Mouse (Mus musculus): ENCODE results near the gene Agbl5.

The Agbl5 gene

DNA sequence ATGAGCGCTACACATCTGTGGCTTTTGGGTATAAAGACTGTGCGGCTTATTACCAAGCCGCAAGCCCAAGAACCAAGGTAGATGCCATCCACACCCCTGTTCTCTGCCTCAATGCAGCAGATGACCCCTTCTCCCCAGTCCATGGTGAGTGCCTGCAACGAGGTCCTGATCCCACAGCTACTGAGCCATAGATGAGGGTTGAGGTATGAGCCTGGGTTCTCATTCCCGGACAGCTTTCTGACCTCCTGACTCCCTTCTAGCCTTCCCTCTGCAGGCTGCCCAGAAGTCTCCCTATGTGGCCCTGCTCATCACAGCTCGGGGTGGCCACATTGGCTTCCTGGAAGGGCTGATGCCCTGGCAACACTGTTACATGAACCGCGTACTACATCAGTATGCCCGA lies 66.1 kb downstream of the Agbl5 start:
- DNase-seq = no peak

DNA sequence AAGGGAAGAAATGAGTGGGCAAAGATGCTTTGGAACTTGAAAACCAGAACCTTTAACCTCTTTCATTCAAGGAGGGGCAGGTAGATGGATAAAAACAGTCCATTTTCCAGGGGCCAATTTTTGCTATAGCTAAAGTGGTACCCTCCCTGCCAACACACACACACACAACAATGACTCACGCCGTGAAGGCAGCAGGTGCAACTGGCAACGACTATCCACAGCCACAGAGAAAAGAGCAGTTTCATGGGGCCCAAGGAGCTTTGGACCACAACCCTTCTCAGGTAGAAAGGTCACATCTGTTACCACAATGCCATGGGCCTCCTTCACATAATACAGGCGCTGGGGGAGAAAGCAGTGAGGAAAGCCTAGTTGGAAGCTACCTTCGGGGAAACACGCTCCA lies 67.3 kb downstream of the Agbl5 start:
- DNase-seq = no peak

Data from kidney, adult 9 months (tissue).